Mouse (Mus musculus): ENCODE results near the gene Mtx3.
"Not testable (repeated sequence)": the region's sequence is repeated elsewhere in the genome, so short reads cannot be mapped to it uniquely, and the experiment has no call there.

The Mtx3 gene

DNA sequence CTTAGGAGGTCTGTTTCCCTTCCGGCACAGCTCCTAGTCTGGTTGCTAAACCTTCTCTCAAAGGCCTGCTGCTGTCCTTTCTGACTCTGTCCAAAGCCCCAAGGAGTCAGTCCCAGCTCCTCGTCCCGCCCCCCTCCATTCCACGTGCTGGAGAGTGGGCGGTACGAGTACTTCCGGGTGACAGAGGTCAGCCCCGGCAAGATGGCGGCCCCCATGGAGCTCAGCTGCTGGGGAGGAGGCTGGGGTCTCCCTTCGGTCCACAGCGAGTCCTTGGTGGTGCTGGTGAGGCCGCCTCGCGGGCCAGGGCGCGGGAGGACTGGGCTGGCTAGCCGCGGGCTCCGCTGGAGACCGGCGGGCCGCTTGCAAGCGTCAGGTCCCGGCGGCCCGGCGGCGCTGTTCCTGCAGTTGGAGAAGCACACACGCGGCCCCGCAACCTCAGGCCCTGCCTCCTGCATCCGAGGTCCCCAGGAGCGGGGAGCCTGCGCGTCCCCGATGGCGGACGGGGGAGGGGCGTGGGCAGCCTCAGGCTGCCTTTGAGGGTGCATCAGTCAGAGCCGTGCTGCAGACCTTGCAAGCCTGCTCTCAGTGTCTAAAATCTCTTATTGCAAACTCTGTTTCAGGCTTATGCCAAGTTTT lies at the start of gene Mtx3:
Mtx3 (plus strand) TSS at position 175 of the 636 bp plus-strand sequence.
- in situ Hi-C loops (cut with MboI; ENCODE audit: low pct_unique_long_range_greater_than_20kb in 1 of 2, low sequenced_read_pairs in 2 of 2, unreplicated experiment in 1 of 2): no loop called here

- in situ Hi-C loops (cut with MboI; ENCODE audit: low pct_unique_long_range_greater_than_20kb in 1 of 2, low sequenced_read_pairs in 2 of 2, unreplicated experiment in 1 of 2): no loop called here
Observed at GRCm38 (mm10) chr13:92798830-92799229, 45.7 kb upstream of the Mtx3 start.

GRCm38 (mm10) chr13:92799306-92799925 lies 45.1 kb upstream of the Mtx3 start:
- in situ Hi-C loops (cut with MboI; ENCODE audit: low pct_unique_long_range_greater_than_20kb in 1 of 2, low sequenced_read_pairs in 2 of 2, unreplicated experiment in 1 of 2): no loop called here

DNA sequence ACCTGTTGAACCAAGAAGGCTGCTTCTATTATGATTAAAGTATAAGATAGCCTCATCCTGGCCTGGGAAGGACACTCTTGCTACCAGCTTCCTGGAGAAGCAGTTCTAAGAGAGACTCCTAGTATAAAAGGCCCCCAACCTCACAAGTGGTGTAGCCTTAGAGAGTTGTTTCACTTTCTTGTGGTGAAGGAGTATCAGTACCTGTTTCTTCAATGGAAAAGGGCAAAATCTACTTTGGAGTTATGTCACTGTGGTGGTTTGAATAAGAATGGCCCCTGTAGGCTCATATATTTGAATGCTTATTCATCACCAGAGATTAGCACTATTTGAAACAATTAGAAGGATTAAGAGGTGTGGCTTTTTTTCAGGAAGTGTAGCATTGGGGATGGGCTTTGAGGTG lies 37.8 kb upstream of the Mtx3 start:
- in situ Hi-C loops (cut with MboI; ENCODE audit: low pct_unique_long_range_greater_than_20kb in 1 of 2, low sequenced_read_pairs in 2 of 2, unreplicated experiment in 1 of 2): no loop called here

DNA sequence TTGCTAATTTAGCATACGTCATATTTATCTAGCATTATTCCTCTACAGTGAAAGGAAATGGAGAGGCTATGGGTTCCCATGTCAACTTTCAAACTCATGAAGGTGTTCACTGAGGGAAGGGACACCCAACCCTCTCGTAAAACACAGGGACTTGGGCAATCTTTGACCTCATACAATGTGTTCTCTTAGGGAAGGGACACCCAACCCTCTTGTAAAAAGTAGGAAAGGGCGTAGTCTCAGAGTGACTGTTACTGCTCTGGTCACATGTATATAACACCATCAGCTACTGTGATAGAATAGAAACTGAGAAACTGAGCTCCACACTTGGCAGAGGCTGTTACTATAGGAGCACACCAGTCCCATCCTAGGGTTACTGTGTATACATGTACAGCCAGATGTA lies 36.7 kb upstream of the Mtx3 start:
- in situ Hi-C loops (cut with MboI; ENCODE audit: low pct_unique_long_range_greater_than_20kb in 1 of 2, low sequenced_read_pairs in 2 of 2, unreplicated experiment in 1 of 2): no loop called here

- in situ Hi-C loops (cut with MboI; ENCODE audit: low pct_unique_long_range_greater_than_20kb in 1 of 2, low sequenced_read_pairs in 2 of 2, unreplicated experiment in 1 of 2): not testable (repeated sequence)
Observed at GRCm38 (mm10) chr13:92810592-92810991, 34.0 kb upstream of the Mtx3 start.

DNA sequence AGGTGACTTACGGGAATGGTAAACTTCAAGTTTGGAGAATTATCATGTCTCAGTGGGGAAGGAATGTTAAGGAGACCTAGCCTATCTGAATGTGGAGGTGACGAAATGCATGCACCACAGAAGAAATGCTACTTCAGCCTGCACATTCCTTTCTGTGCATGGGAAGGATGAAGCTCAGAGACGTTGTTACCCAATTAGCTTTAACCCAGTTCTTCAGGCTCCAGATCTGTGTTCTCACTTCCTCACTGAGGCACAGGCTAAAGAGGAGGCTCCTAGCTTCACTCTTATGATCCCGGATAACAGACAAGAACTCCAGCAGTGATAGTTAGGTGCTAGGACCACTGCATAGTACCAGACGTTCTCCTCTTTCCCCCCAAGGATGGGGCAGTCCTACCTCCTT lies 28.2 kb upstream of the Mtx3 start:
- in situ Hi-C loops (cut with MboI; ENCODE audit: low pct_unique_long_range_greater_than_20kb in 1 of 2, low sequenced_read_pairs in 2 of 2, unreplicated experiment in 1 of 2): no loop called here

GRCm38 (mm10) chr13:92817357-92817756 lies 27.2 kb upstream of the Mtx3 start:
- in situ Hi-C loops (cut with MboI; ENCODE audit: low pct_unique_long_range_greater_than_20kb in 1 of 2, low sequenced_read_pairs in 2 of 2, unreplicated experiment in 1 of 2): no loop called here

DNA sequence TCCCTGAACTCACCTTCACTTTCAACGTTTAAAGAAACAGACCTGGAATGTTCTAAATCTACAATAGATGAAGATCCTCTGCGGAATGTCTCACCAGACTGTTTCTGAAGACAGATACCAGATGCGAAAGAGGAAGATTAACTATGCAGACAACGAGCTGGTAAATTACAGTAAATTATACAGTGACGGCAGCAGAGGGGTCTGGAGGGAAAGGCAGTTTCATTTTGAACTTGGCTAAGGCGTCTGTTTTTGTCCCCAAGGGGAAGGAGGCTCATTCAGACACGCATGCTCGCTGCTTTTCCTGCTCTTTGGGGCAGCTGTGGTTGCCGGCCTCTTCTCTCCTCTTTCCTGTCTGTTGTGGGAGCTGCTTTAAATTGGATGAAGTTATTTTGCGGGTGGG lies 15.7 kb upstream of the Mtx3 start:
- in situ Hi-C loops (cut with MboI; ENCODE audit: low pct_unique_long_range_greater_than_20kb in 1 of 2, low sequenced_read_pairs in 2 of 2, unreplicated experiment in 1 of 2): no loop called here

GRCm38 (mm10) chr13:92833162-92833561 lies 11.4 kb upstream of the Mtx3 start:
- in situ Hi-C loops (cut with MboI; ENCODE audit: low pct_unique_long_range_greater_than_20kb in 1 of 2, low sequenced_read_pairs in 2 of 2, unreplicated experiment in 1 of 2): no loop called here

GRCm38 (mm10) chr13:92846438-92846837 lies 1.9 kb downstream of the Mtx3 start:
- in situ Hi-C loops (cut with MboI; ENCODE audit: low pct_unique_long_range_greater_than_20kb in 1 of 2, low sequenced_read_pairs in 2 of 2, unreplicated experiment in 1 of 2): no loop called here

- in situ Hi-C loops (cut with MboI; ENCODE audit: low pct_unique_long_range_greater_than_20kb in 1 of 2, low sequenced_read_pairs in 2 of 2, unreplicated experiment in 1 of 2): no loop called here
Observed at GRCm38 (mm10) chr13:92847336-92847735, 2.8 kb downstream of the Mtx3 start.

DNA sequence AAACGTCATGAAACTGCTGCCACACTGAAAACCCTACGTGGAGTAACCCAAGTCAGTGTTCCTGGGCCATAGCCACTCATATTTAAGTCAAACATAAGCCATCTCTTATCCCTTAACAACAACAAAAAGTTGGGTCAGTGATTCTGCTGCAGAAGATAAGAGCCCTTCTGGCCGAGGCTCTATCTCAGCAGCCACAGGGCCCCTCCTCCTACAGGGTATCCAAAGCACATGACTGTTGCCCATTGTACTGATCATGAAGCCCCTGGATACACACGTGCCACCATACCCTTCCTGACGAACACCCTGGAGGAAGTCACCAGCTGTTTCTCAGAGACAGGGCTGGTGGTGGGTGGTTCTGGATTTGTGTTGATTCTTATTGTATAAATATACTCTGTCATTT lies 3.4 kb downstream of the Mtx3 start:
- in situ Hi-C loops (cut with MboI; ENCODE audit: low pct_unique_long_range_greater_than_20kb in 1 of 2, low sequenced_read_pairs in 2 of 2, unreplicated experiment in 1 of 2): no loop called here

GRCm38 (mm10) chr13:92855901-92856300 lies 11.3 kb downstream of the Mtx3 start:
- in situ Hi-C loops (cut with MboI; ENCODE audit: low pct_unique_long_range_greater_than_20kb in 1 of 2, low sequenced_read_pairs in 2 of 2, unreplicated experiment in 1 of 2): no loop called here

- in situ Hi-C loops (cut with MboI; ENCODE audit: low pct_unique_long_range_greater_than_20kb in 1 of 2, low sequenced_read_pairs in 2 of 2, unreplicated experiment in 1 of 2): no loop called here
Observed at GRCm38 (mm10) chr13:92858808-92859207, 14.2 kb downstream of the Mtx3 start.

GRCm38 (mm10) chr13:92859959-92860358 lies 15.4 kb downstream of the Mtx3 start:
- in situ Hi-C loops (cut with MboI; ENCODE audit: low pct_unique_long_range_greater_than_20kb in 1 of 2, low sequenced_read_pairs in 2 of 2, unreplicated experiment in 1 of 2): no loop called here

- in situ Hi-C loops (cut with MboI; ENCODE audit: low pct_unique_long_range_greater_than_20kb in 1 of 2, low sequenced_read_pairs in 2 of 2, unreplicated experiment in 1 of 2): no loop called here
Observed at GRCm38 (mm10) chr13:92865358-92865757, 20.8 kb downstream of the Mtx3 start.

GRCm38 (mm10) chr13:92866680-92867079 lies 22.1 kb downstream of the Mtx3 start:
- in situ Hi-C loops (cut with MboI; ENCODE audit: low pct_unique_long_range_greater_than_20kb in 1 of 2, low sequenced_read_pairs in 2 of 2, unreplicated experiment in 1 of 2): no loop called here

GRCm38 (mm10) chr13:92879514-92879913 lies 35.0 kb downstream of the Mtx3 start:
- in situ Hi-C loops (cut with MboI; ENCODE audit: low pct_unique_long_range_greater_than_20kb in 1 of 2, low sequenced_read_pairs in 2 of 2, unreplicated experiment in 1 of 2): no loop called here

DNA sequence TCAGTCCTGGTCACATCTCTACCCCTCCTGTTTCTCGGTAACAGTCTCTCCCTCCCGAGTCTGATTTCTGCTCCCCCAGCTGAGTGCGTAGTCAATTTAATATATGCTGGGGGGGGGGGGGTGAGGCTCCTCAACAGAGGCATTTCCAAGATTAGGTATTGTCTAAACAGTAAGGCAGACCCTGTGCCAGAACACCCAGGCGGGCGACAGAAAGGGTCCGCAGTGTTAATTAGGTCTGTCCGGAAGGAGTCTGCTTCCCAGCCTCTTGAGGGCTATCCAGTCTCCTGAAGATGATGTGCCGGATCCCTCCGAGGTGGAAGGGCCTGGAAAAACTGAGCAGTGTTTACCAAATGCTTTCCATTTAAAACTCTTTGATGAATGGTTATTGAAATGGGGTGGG lies 35.4 kb downstream of the Mtx3 start:
- in situ Hi-C loops (cut with MboI; ENCODE audit: low pct_unique_long_range_greater_than_20kb in 1 of 2, low sequenced_read_pairs in 2 of 2, unreplicated experiment in 1 of 2): no loop called here

Data from mouse embryonic stem cell (cell line).